Mouse (Mus musculus): ENCODE data around the gene Btn1a1. TPM values are rescaled to one million over a fixed set of nuclear protein-coding genes. Genes with fewer than 3 reads are reported as not detected.

Gene Btn1a1
- polyA plus RNA-seq, 2 experiments: 0.31 TPM; not detected in 1

- no peak overlapping the region for H3K27ac ChIP-seq (replicated peaks; ENCODE audit: low read depth, low read length)
- 48% methylated on average over 3 of the region's 3 CpGs for WGBS
- H3K9ac ChIP-seq (ENCODE audit: low read depth, low read length, severe bottlenecking): no peak overlapping the region
Measured at GRCm38 (mm10) chr13:23448758-23449157, 16.9 kb downstream of the Btn1a1 start.

GRCm38 (mm10) chr13:23446498-23446952, 19.2 kb downstream of the Btn1a1 start:
- Histone ChIP-seq H3K4me1 (ENCODE audit: control insufficient read depth, insufficient read depth, low read length) (0 out of 2 replicates have a peak, but pooled peaks cover 4% of the 10 kb centered on the region), H3K27ac (replicated peaks; ENCODE audit: low read depth, low read length) (peak overlapping the region; percentile 97), H3K9me3 (ENCODE audit: control insufficient read depth, low read length) (no peaks in the 10 kb centered on the region), H3K9ac (ENCODE audit: low read depth, low read length, severe bottlenecking) (peak overlapping the region; percentile 43), H3K27me3 (ENCODE audit: control insufficient read depth, insufficient read depth, low read length) (no peaks in the 10 kb centered on the region), H3K36me3 (ENCODE audit: control insufficient read depth, insufficient read depth, low read length) (no peaks in the 10 kb centered on the region), H3K4me2 (replicated peaks; ENCODE audit: low read depth, low read length, severe bottlenecking) (peak overlapping the region; percentile 50), H3K4me3 (replicated peaks; ENCODE audit: low read length) (peak overlapping the region; percentile 60)
- ATAC-seq (ENCODE audit: low FRiP score, low read depth): peak; percentile 59
- WGBS: under 1% methylated on average over 16 of the region's 16 CpGs
- no peak for TF ChIP-seq POLR2A (IDR thresholded peaks at IDR 0.05; ENCODE audit: borderline replicate concordance, extremely low read depth, insufficient read depth, insufficient read length)
- peak; percentile 89 for DNase-seq (ENCODE audit: low spot score)

More at GRCm38 (mm10) chr13:23448758-23449157, 16.9 kb downstream of the Btn1a1 start:
- no peak for TF ChIP-seq POLR2A (IDR thresholded peaks at IDR 0.05; ENCODE audit: borderline replicate concordance, extremely low read depth, insufficient read depth, insufficient read length)
- H3K27me3 ChIP-seq (ENCODE audit: control insufficient read depth, insufficient read depth, low read length): no peaks in the 10 kb centered on the region
- peak overlapping the region; percentile 56 for H3K4me2 ChIP-seq (replicated peaks; ENCODE audit: low read depth, low read length, severe bottlenecking)
- H3K4me1 ChIP-seq (ENCODE audit: control insufficient read depth, insufficient read depth, low read length): 0 out of 2 replicates have a peak, but pooled peaks cover 4% of the 10 kb centered on the region
- peak overlapping the region; percentile 48 for H3K4me3 ChIP-seq (replicated peaks; ENCODE audit: low read length)
- no peaks in the 10 kb centered on the region for H3K9me3 ChIP-seq (ENCODE audit: control insufficient read depth, low read length)
- no peak for DNase-seq (ENCODE audit: low spot score)
- ATAC-seq (ENCODE audit: low FRiP score, low read depth): no peak
- H3K36me3 ChIP-seq (ENCODE audit: control insufficient read depth, insufficient read depth, low read length): no peaks in the 10 kb centered on the region

- H3K27ac ChIP-seq (replicated peaks; ENCODE audit: low read depth, low read length): peak overlapping the region; percentile 97
- H3K9me3 ChIP-seq (ENCODE audit: control insufficient read depth, low read length): no peaks in the 10 kb centered on the region
- DNase-seq (ENCODE audit: low spot score): peak; percentile 98
- no peaks in the 10 kb centered on the region for H3K36me3 ChIP-seq (ENCODE audit: control insufficient read depth, insufficient read depth, low read length)
- ATAC-seq (ENCODE audit: low FRiP score, low read depth): peak; percentile 91
- peak overlapping the region; percentile 84 for H3K9ac ChIP-seq (ENCODE audit: low read depth, low read length, severe bottlenecking)
- 0 out of 2 replicates have a peak, but pooled peaks cover 4% of the 10 kb centered on the region for H3K4me1 ChIP-seq (ENCODE audit: control insufficient read depth, insufficient read depth, low read length)
- peak; percentile 68; the same call in 1 of the 2 replicates for TF ChIP-seq POLR2A (IDR thresholded peaks at IDR 0.05; ENCODE audit: borderline replicate concordance, extremely low read depth, insufficient read depth, insufficient read length)
- H3K27me3 ChIP-seq (ENCODE audit: control insufficient read depth, insufficient read depth, low read length): no peaks in the 10 kb centered on the region
- H3K4me2 ChIP-seq (replicated peaks; ENCODE audit: low read depth, low read length, severe bottlenecking): peak overlapping the region; percentile 50
- under 1% methylated on average over 54 of the region's 55 CpGs for WGBS
- H3K4me3 ChIP-seq (replicated peaks; ENCODE audit: low read length): peak overlapping the region; percentile 60
Measured at GRCm38 (mm10) chr13:23445561-23446320, 20.0 kb downstream of the Btn1a1 start.

- no peaks in the 10 kb centered on the region for H3K36me3 ChIP-seq (ENCODE audit: control insufficient read depth, insufficient read depth, low read length)
- H3K9me3 ChIP-seq (ENCODE audit: control insufficient read depth, low read length): no peaks in the 10 kb centered on the region
- 3% methylated on average over 10 of the region's 10 CpGs for WGBS
- no peaks in the 10 kb centered on the region for H3K27me3 ChIP-seq (ENCODE audit: control insufficient read depth, insufficient read depth, low read length)
- no peak for TF ChIP-seq POLR2A (IDR thresholded peaks at IDR 0.05; ENCODE audit: borderline replicate concordance, extremely low read depth, insufficient read depth, insufficient read length)
- ATAC-seq (ENCODE audit: low FRiP score, low read depth): no peak
- H3K4me1 ChIP-seq (ENCODE audit: control insufficient read depth, insufficient read depth, low read length): 0 out of 2 replicates have a peak, but pooled peaks cover 4% of the 10 kb centered on the region
- peak overlapping the region; percentile 50 for H3K4me2 ChIP-seq (replicated peaks; ENCODE audit: low read depth, low read length, severe bottlenecking)
- peak overlapping the region; percentile 97 for H3K27ac ChIP-seq (replicated peaks; ENCODE audit: low read depth, low read length)
- H3K9ac ChIP-seq (ENCODE audit: low read depth, low read length, severe bottlenecking): peak overlapping the region; percentile 84
- H3K4me3 ChIP-seq (replicated peaks; ENCODE audit: low read length): peak overlapping the region; percentile 60
- no peak for DNase-seq (ENCODE audit: low spot score)
Measured at GRCm38 (mm10) chr13:23445156-23445555, 20.5 kb downstream of the Btn1a1 start.

GRCm38 (mm10) chr13:23444451-23444850, 21.2 kb downstream of the Btn1a1 start:
- Histone ChIP-seq H3K9me3 (ENCODE audit: control insufficient read depth, low read length) (no peaks in the 10 kb centered on the region), H3K27ac (replicated peaks; ENCODE audit: low read depth, low read length) (0 out of 2 replicates have a peak overlapping the region, but pooled peaks have one; percentile 50), H3K36me3 (ENCODE audit: control insufficient read depth, insufficient read depth, low read length) (no peaks in the 10 kb centered on the region), H3K4me1 (ENCODE audit: control insufficient read depth, insufficient read depth, low read length) (0 out of 2 replicates have a peak, but pooled peaks cover 4% of the 10 kb centered on the region), H3K9ac (ENCODE audit: low read depth, low read length, severe bottlenecking) (no peak overlapping the region), H3K4me3 (replicated peaks; ENCODE audit: low read length) (peak overlapping the region; percentile 60), H3K27me3 (ENCODE audit: control insufficient read depth, insufficient read depth, low read length) (no peaks in the 10 kb centered on the region), H3K4me2 (replicated peaks; ENCODE audit: low read depth, low read length, severe bottlenecking) (peak overlapping the region; percentile 50)
- DNase-seq (ENCODE audit: low spot score): no peak
- WGBS: 71% methylated on average over 5 of the region's 5 CpGs
- TF ChIP-seq POLR2A (IDR thresholded peaks at IDR 0.05; ENCODE audit: borderline replicate concordance, extremely low read depth, insufficient read depth, insufficient read length): no peak
- no peak for ATAC-seq (ENCODE audit: low FRiP score, low read depth)

Measured in limb, embryonic 14.5 days (tissue).